8 mouse cellular contexts compared by ENCODE assay signal in genomic region chr15:79650569-79650968, GRCm38 (mm10). TPM values are rescaled to one million over a fixed set of nuclear protein-coding genes. Genes with fewer than 3 reads are reported as not detected.
DNase-seq lines count a peak whose midpoint lies in the region; ATAC-seq lines count a peak whose summit lies in the region.

No protein-coding gene starts in this region.

- H3K4me3 ChIP-seq in hindbrain, embryonic 14.5 days (replicated peaks; ENCODE audit: low read length) = no peak overlapping the region
- H3K4me3 ChIP-seq in hindbrain, embryonic 13.5 days = no peak overlapping the region
- no peak overlapping the region for H3K4me3 ChIP-seq in neural tube, embryonic 11.5 days (ENCODE audit: low read depth, low read length)

- H3K36me3 ChIP-seq in hindbrain, embryonic 14.5 days (replicated peaks; ENCODE audit: control insufficient read depth, insufficient read depth) = peaks cover 36% of the 10 kb centered on the region
- H3K36me3 ChIP-seq in hindbrain, embryonic 13.5 days = peaks cover 66% of the 10 kb centered on the region
- H3K36me3 ChIP-seq in neural tube, embryonic 11.5 days (ENCODE audit: control insufficient read depth, insufficient read depth, low read length) = no peaks in the 10 kb centered on the region

- no peaks in the 10 kb centered on the region for H3K27me3 ChIP-seq in hindbrain, embryonic 14.5 days (ENCODE audit: control insufficient read depth, insufficient read depth, low read length)
- no peaks in the 10 kb centered on the region for H3K27me3 ChIP-seq in hindbrain, embryonic 13.5 days
- no peaks in the 10 kb centered on the region for H3K27me3 ChIP-seq in neural tube, embryonic 11.5 days (ENCODE audit: control insufficient read depth, insufficient read depth, low read length)

- H3K9me3 ChIP-seq in hindbrain, embryonic 14.5 days (ENCODE audit: control insufficient read depth, low read length) = no peaks in the 10 kb centered on the region
- H3K9me3 ChIP-seq in hindbrain, embryonic 13.5 days = no peaks in the 10 kb centered on the region
- no peaks in the 10 kb centered on the region for H3K9me3 ChIP-seq in neural tube, embryonic 11.5 days (ENCODE audit: control insufficient read depth, low read length)

- H3K27ac ChIP-seq in hindbrain, embryonic 14.5 days = no peak overlapping the region
- no peak overlapping the region for H3K27ac ChIP-seq in hindbrain, embryonic 13.5 days
- H3K27ac ChIP-seq in neural tube, embryonic 11.5 days (ENCODE audit: low read depth, low read length) = no peak overlapping the region

- no peak for ATAC-seq in hindbrain, embryonic 14.5 days (ENCODE audit: low FRiP score)
- no peak for ATAC-seq in hindbrain, embryonic 13.5 days (ENCODE audit: low FRiP score)
- no peak for ATAC-seq in neural tube, embryonic 11.5 days (ENCODE audit: insufficient read depth, low FRiP score, low TSS enrichment)
- no peak; the same call in 1 of the 2 replicates for ATAC-seq in frontal cortex, adult (ENCODE audit: low TSS enrichment)
- ATAC-seq in activated CD4-positive, CD25-positive, alpha-beta regulatory T cell, adult 4 months = no peak

- no peak overlapping the region for H3K9ac ChIP-seq in hindbrain, embryonic 14.5 days
- H3K9ac ChIP-seq in hindbrain, embryonic 13.5 days = no peak overlapping the region
- no peak overlapping the region for H3K9ac ChIP-seq in neural tube, embryonic 11.5 days (ENCODE audit: low read length)

- no peaks in the 10 kb centered on the region for H3K4me1 ChIP-seq in hindbrain, embryonic 14.5 days (replicated peaks; ENCODE audit: control insufficient read depth, insufficient read depth, low read length)
- no peaks in the 10 kb centered on the region for H3K4me1 ChIP-seq in hindbrain, embryonic 13.5 days (replicated peaks)
- no peaks in the 10 kb centered on the region for H3K4me1 ChIP-seq in neural tube, embryonic 11.5 days (ENCODE audit: control insufficient read depth, insufficient read depth, low read length)

- no peak overlapping the region for H3K4me2 ChIP-seq in hindbrain, embryonic 14.5 days (replicated peaks)
- no peak overlapping the region for H3K4me2 ChIP-seq in hindbrain, embryonic 13.5 days
- no peak overlapping the region for H3K4me2 ChIP-seq in neural tube, embryonic 11.5 days (ENCODE audit: low read depth)

- peak; percentile 47 for DNase-seq in hindbrain, embryonic 14.5 days (ENCODE audit: low spot score)
- DNase-seq in CD4-positive helper T cell, adult 2 months (ENCODE audit: low read depth, low spot score) = peak; percentile 59
- peak; percentile 54 for DNase-seq in adrenal gland, postnatal 14 days
- peak; percentile 65 for DNase-seq in kidney, postnatal 10 days
- DNase-seq in neural tube, embryonic 11.5 days (ENCODE audit: low spot score) = peak; percentile 57

RNA-seq across cellular contexts. Expression of gene Fam227a, which starts 8.2 kb away (rescaled TPM):
- polyA plus RNA-seq in hindbrain, embryonic 14.5 days (2014; fragmentation: Nextera tagmentation; extraction: Ambion mirVana) = 3.3 and 7.6 TPM in 2 replicates
- polyA plus RNA-seq in hindbrain, embryonic 13.5 days (2015; fragmentation: Nextera tagmentation; extraction: Ambion mirVana) = 5.4 and 5.6 TPM in 2 replicates
- total RNA-seq in adrenal gland, postnatal 14 days (2021) = 2.6 and 4.8 TPM in 2 replicates
- 3.5 and 4.0 TPM in 2 replicates for polyA plus RNA-seq in neural tube, embryonic 11.5 days (2014; fragmentation: Nextera tagmentation; extraction: Ambion mirVana)
- polyA plus RNA-seq in activated CD4-positive, CD25-positive, alpha-beta regulatory T cell, adult 4 months (2017; shearing (Covaris generic)) = under 1 TPM in 1 of 2 experiments, not detected in 1; 0.26 TPM

RNA-seq across cellular contexts. Expression of gene Cby1, which starts 8.4 kb away (rescaled TPM):
- 85.4 and 85.5 TPM in 2 replicates for polyA plus RNA-seq in hindbrain, embryonic 14.5 days (2014; fragmentation: Nextera tagmentation; extraction: Ambion mirVana)
- 84.2 and 85.8 TPM in 2 replicates for polyA plus RNA-seq in hindbrain, embryonic 13.5 days (2015; fragmentation: Nextera tagmentation; extraction: Ambion mirVana)
- total RNA-seq in adrenal gland, postnatal 14 days (2021) = 21.9 and 24.8 TPM in 2 replicates
- 65.5 and 70.8 TPM in 2 replicates for polyA plus RNA-seq in neural tube, embryonic 11.5 days (2014; fragmentation: Nextera tagmentation; extraction: Ambion mirVana)
- 10 to 100 TPM; 16.2 to 17.6 TPM for polyA plus RNA-seq in activated CD4-positive, CD25-positive, alpha-beta regulatory T cell, adult 4 months (2017; shearing (Covaris generic))

RNA-seq across cellular contexts. Expression of gene Tomm22, which starts 20.1 kb away (rescaled TPM):
- polyA plus RNA-seq in hindbrain, embryonic 14.5 days (2014; fragmentation: Nextera tagmentation; extraction: Ambion mirVana) = 241 and 244 TPM in 2 replicates
- 246 and 253 TPM in 2 replicates for polyA plus RNA-seq in hindbrain, embryonic 13.5 days (2015; fragmentation: Nextera tagmentation; extraction: Ambion mirVana)
- 116 and 120 TPM in 2 replicates for total RNA-seq in adrenal gland, postnatal 14 days (2021)
- 285 and 287 TPM in 2 replicates for polyA plus RNA-seq in neural tube, embryonic 11.5 days (2014; fragmentation: Nextera tagmentation; extraction: Ambion mirVana)
- 100 to 1,000 TPM; 217 to 224 TPM for polyA plus RNA-seq in activated CD4-positive, CD25-positive, alpha-beta regulatory T cell, adult 4 months (2017; shearing (Covaris generic))

RNA-seq across cellular contexts. Expression of gene Josd1, which starts 37.1 kb away (rescaled TPM):
- 16.1 and 18.6 TPM in 2 replicates for polyA plus RNA-seq in hindbrain, embryonic 14.5 days (2014; fragmentation: Nextera tagmentation; extraction: Ambion mirVana)
- 19.1 and 20.2 TPM in 2 replicates for polyA plus RNA-seq in hindbrain, embryonic 13.5 days (2015; fragmentation: Nextera tagmentation; extraction: Ambion mirVana)
- 38.0 and 43.9 TPM in 2 replicates for total RNA-seq in adrenal gland, postnatal 14 days (2021)
- polyA plus RNA-seq in neural tube, embryonic 11.5 days (2014; fragmentation: Nextera tagmentation; extraction: Ambion mirVana) = 14.6 and 16.4 TPM in 2 replicates
- polyA plus RNA-seq in activated CD4-positive, CD25-positive, alpha-beta regulatory T cell, adult 4 months (2017; shearing (Covaris generic)) = 1 to 10 TPM; 2.9 to 3.6 TPM

RNA-seq across cellular contexts. Expression of gene Gtpbp1, which starts 40.1 kb away (rescaled TPM):
- 43.1 and 43.4 TPM in 2 replicates for polyA plus RNA-seq in hindbrain, embryonic 14.5 days (2014; fragmentation: Nextera tagmentation; extraction: Ambion mirVana)
- 44.8 and 45.2 TPM in 2 replicates for polyA plus RNA-seq in hindbrain, embryonic 13.5 days (2015; fragmentation: Nextera tagmentation; extraction: Ambion mirVana)
- total RNA-seq in adrenal gland, postnatal 14 days (2021) = 26.1 and 35.8 TPM in 2 replicates
- polyA plus RNA-seq in neural tube, embryonic 11.5 days (2014; fragmentation: Nextera tagmentation; extraction: Ambion mirVana) = 39.7 and 42.5 TPM in 2 replicates
- polyA plus RNA-seq in activated CD4-positive, CD25-positive, alpha-beta regulatory T cell, adult 4 months (2017; shearing (Covaris generic)) = 10 to 100 TPM; 21.2 to 24.9 TPM
